Mouse (Mus musculus) gastrocnemius, postnatal 36 days (tissue): ENCODE data around the gene Dock10. TPM values are rescaled to one million over a fixed set of nuclear protein-coding genes. Genes with fewer than 3 reads are reported as not detected.

ENCODE experiments used
- DNase-seq, 2 experiments: peaks; one replicate each; pipeline ENCODE4 v3.0.0; 2022
- intact Hi-C: fragments of 180-260 bp; cut with DNase I; formaldehyde crosslinking; loops from one replicate; pipeline ENCODE4 v1.15.1; 2025
- total RNA-seq, 2 experiments: library from RNA; stranded (reverse); gene quantifications; 2 replicates each; pipeline ENCODE4 v1.2.3; 2021

Dock10 gene
- total RNA-seq, 2 experiments from 2014 or later = 2.7 to 3.5 TPM

- intact Hi-C loops = no loop called here
- DNase-seq = no peak
These were observed 255.7 kb downstream of the Dock10 start for GRCm38 (mm10) chr1:80502456-80503165.

DNA sequence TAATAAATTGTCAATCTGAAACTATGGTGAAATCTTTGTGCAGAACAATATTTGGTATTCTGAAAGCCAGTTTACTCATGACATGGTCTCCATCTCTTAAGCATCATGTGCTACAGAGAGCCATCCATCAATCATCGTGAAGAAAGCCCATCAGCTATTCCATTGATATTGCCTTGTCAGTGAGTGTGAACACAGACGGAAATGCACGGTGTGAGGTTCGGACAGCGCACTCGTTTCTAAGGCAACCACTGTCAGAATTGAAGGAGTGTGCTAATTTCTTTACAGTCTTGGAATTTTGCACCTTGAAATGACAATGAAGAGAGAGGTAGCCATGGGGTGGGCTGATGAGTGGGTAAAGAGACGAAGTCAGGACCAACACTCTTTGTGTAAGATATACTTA is 259.1 kb downstream of the Dock10 start:
- intact Hi-C loops = no loop called here
- DNase-seq = no peak

DNA sequence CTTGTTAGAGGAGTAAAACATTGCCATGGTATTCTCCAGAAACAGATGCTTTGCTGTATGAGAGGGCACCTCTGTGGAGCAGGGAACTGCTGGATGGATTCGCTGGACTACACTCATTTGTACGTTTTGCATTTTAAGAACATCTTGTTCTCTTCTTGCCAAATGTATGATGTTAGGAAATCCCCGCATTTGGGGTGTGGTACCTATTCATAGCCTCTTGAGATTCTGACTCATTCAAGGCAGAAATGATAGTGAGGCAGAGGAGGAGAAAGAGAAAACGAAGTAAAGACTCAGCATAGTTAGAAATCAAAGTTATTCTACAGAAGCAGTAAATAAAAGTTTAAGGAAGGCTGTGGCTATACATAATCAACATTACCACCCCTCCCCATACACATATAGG is 262.0 kb downstream of the Dock10 start:
- intact Hi-C loops = no loop called here
- no peak for DNase-seq

- intact Hi-C loops = loop anchor here (10.0 kb wide), 1 partner anchor 849 kb away; no protein-coding TSS in a partner anchor
- DNase-seq = no peak
These were observed 274.9 kb downstream of the Dock10 start for GRCm38 (mm10) chr1:80483419-80483818.

DNA sequence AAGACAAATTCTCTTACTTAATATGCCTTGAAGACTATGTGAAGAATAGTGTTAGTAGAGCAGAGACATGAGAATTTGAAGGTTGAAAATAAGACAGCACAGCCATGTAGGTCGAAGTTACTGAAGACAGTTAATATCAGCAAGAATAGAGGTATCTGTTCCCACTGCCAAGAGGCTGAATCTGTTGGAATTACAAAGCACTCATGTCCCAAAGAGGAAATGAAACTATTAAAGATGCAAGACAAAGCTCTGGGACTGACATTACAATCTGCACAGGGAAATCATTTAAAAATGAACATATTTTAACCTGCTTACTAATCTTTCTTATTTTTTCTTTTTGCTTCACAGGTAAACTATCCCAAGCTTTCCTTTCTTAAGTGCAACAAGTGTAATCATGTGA is 283.4 kb downstream of the Dock10 start:
- no peak for DNase-seq
- intact Hi-C loops = no loop called here

GRCm38 (mm10) chr1:80472395-80472794 is 285.9 kb downstream of the Dock10 start:
- DNase-seq = no peak
- intact Hi-C loops = no loop called here

GRCm38 (mm10) chr1:80461348-80461747 is 297.0 kb downstream of the Dock10 start, which contains the start of gene Gm45261:
Gene Gm45261 (minus strand): TSS chr1:80461448.
- intact Hi-C loops = no loop called here
- DNase-seq = no peak

DNA sequence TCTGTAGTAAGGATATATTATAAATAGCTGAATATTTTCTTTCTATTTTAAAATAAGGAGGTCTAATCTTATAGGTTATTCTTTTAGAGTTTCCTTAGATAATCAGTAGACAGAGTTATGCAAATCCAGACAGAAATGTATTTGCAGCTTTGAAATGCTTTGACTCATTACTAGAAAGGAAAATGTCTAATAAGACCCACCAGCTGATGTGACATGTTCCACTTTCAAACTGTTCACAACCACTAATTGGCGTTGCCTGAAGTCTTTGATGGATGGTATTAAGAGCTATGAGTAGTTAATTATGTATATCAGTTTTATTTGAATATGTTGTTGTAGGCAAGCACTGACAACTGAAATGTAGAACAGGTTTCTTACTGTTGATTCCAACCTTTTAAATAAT is 298.4 kb downstream of the Dock10 start:
- DNase-seq = no peak
- intact Hi-C loops = no loop called here

DNA sequence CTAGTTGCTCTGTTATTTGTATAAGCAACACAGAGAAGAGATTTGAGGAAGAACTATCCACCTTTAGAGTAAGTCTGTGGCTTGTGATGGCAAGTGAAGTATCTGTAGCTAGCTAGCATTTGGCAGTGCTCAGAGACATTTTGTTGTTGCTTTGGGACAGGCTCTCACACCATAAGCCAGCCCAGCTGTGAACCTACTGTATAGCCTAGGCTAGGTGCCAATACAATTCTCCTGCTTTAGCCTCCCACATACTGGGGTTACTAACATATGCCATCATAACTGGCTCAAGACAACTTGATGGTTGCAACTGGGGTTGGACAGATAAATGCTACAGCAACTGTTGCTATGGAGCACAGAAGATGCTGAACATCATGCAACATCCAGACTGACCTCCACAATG is 298.9 kb downstream of the Dock10 start:
- DNase-seq = no peak
- intact Hi-C loops = no loop called here

DNA sequence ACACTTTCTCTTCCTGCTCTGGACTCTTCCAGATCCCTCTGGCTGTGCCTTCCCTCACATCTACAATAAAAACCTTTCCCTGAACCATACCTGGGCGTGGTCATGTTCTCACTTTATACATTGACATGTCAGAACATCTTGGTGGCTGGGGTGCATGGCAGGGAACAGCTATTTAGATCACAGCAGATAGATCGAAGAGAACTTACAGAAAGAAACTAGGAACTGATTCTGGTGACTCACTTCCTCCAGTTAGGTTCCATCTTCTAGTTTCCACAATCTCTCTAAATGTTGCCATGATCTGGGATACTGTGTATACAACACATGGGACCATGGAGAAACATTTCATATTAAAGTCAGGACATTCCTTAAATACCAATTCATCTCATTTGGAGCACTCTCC is 304.4 kb downstream of the Dock10 start:
- DNase-seq = no peak
- intact Hi-C loops = no loop called here

- intact Hi-C loops = no loop called here
- DNase-seq = no peak
These were observed 306.3 kb downstream of the Dock10 start for GRCm38 (mm10) chr1:80451914-80452549.
